Mouse (Mus musculus): ENCODE measurements around the gene Nell2. TPM values are rescaled to one million over a fixed set of nuclear protein-coding genes. Genes with fewer than 3 reads are reported as not detected.

Nell2 gene
- total RNA-seq, 2 experiments from 2014 or later = not detected

- no peak for DNase-seq (ENCODE audit: low spot score)
- intact Hi-C loops (cut with DNase I) = no loop called here
Observed at GRCm38 (mm10) chr15:95481585-95481984, 46.8 kb downstream of the Nell2 start.

- intact Hi-C loops (cut with DNase I) = no loop called here
- no peak for DNase-seq (ENCODE audit: low spot score)
Observed at GRCm38 (mm10) chr15:95476440-95476839, 51.9 kb downstream of the Nell2 start.

GRCm38 (mm10) chr15:95473976-95474375 is 54.4 kb downstream of the Nell2 start:
- intact Hi-C loops (cut with DNase I) = no loop called here
- no peak for DNase-seq (ENCODE audit: low spot score)

DNA sequence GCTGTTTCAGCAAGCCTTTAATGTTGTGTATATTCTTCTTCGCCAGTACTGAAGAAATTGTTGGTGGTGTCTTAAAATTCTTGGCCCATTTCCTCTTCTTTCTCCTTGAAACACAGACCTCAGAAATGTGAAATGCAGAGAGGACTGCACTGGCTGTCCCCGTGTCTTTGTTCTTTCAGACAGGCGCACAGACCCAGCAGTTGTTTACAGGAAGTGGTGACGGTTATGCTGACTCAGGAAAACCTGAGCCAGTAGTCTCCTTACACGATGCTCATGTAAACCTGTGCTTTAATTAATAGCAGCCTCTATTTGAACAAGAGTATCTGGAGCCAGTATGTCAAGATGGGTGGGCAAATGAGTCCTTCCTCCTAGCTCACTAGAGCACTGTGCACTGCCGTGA is 61.2 kb downstream of the Nell2 start:
- intact Hi-C loops (cut with DNase I) = no loop called here
- no peak for DNase-seq (ENCODE audit: low spot score)

- no peak for DNase-seq (ENCODE audit: low spot score)
- intact Hi-C loops (cut with DNase I) = no loop called here
Observed at GRCm38 (mm10) chr15:95460041-95460566, 68.3 kb downstream of the Nell2 start.

DNA sequence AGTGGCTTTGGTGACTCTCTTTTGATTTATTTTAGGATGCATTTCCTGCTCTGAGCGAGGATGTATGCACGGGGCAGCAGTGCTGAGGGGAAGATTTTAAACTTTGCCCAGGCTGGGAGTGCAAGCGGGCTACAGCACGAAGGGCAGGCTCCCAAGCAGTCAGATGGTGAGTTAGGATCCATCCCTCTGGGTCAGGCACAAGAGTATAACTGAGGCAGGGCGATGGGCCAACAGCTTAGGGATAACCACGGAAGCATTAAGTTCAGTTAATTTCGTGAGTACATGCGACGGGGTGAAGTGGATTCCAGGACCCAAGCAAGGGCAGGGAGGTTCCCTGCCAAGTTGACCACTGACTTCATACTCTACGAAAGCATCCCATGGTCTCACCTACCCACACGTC is 83.8 kb downstream of the Nell2 start:
- no peak for DNase-seq (ENCODE audit: low spot score)
- intact Hi-C loops (cut with DNase I) = no loop called here

- intact Hi-C loops (cut with DNase I) = no loop called here
- no peak for DNase-seq (ENCODE audit: low spot score)
Observed at GRCm38 (mm10) chr15:95437740-95438139, 90.6 kb downstream of the Nell2 start.

DNA sequence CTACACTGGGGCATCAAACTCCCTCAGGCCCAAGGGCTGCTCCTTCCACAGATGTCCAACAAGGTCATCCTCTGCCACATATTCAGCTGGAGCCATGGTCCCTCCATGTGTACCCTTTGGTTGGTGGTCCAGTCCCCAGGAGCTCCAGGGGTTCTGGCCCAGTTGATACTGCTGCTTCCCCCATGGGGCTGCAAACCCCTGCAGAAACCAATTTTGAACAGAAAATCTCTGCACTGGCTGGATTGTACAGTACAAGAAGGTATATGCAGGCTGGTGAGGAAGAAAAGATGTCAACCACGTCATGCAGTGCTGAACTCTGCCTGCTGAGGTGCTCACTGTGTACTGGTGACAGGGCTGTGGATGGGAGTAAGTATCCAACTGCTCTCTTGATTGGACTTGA is 92.1 kb downstream of the Nell2 start:
- no peak for DNase-seq (ENCODE audit: low spot score)
- intact Hi-C loops (cut with DNase I) = no loop called here

- no peak for DNase-seq (ENCODE audit: low spot score)
- intact Hi-C loops (cut with DNase I) = no loop called here
Observed at GRCm38 (mm10) chr15:95431156-95431799, 97.1 kb downstream of the Nell2 start.

DNA sequence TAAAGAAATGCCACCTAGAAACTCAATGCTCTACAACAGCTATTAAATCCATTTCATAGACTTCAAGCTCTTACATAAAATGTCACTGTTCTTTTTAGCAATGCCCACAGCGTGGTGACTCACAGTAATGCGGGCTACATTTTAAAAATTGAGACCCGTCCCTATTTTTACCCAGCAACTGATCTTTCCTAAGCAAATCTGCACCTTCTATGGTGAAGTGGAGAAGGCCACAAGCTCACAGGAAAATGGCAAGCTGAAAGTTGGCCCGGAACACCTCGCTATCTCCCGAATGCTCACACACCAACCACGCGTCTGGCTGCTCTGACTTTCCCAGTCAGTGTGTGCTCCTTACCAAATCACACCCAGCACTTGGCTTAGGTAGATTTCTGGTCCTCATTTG is 98.4 kb downstream of the Nell2 start:
- intact Hi-C loops (cut with DNase I) = no loop called here

DNA sequence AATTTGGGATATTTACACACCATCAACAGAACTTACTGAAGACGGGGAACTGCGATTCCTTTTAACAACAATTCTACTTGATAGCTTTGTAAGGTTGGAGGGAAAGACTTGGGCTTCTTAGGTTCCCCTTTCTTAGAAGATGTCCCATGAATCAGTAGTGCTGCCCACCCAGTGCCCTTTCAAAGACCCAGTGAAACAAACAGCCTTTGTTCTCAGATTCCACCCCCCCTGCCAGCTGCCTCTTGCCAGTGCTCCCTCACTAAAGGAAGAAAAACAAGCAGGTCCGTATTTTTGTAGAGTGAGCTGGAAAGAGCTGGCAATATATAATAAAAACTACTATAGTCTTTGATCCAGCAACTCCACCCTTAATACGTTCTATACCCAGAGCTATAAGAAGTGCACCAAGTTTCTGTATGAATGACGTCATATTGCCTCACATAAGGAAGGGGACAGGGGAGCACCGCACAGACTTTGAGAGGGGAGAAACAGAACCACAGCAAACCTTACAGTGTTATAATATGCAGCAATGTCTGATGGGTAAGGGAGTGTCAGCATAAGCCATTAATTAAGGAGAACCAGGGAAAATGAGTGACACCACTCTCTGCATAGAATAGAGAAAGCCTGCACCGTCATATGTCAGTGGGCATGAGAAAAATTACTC is 100.2 kb downstream of the Nell2 start:
- intact Hi-C loops (cut with DNase I) = no loop called here
- DNase-seq (ENCODE audit: low spot score) = no peak

More for the DNA sequence above, 98.4 kb downstream of the Nell2 start:
- DNase-seq (ENCODE audit: low spot score) = no peak

DNA sequence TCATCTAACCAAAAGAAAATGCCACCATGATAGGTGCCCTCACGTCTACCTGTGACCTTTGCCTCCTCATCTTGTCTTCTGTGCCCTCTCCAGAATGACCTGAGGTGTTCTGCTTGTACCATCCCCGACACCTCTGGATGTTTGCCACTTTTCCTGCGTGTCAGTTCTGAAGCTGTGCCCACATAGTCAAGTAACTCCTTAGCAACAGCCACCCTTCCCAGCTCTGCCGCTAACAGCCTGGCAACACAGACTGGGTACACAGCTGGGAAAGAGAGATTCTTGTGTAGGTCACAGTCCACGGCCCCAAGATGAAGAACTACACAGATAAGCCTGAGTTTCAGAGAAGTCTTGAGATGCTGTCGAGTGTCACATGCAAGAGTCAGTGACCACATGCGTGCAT is 103.3 kb downstream of the Nell2 start:
- intact Hi-C loops (cut with DNase I) = no loop called here
- DNase-seq (ENCODE audit: low spot score) = no peak

DNA sequence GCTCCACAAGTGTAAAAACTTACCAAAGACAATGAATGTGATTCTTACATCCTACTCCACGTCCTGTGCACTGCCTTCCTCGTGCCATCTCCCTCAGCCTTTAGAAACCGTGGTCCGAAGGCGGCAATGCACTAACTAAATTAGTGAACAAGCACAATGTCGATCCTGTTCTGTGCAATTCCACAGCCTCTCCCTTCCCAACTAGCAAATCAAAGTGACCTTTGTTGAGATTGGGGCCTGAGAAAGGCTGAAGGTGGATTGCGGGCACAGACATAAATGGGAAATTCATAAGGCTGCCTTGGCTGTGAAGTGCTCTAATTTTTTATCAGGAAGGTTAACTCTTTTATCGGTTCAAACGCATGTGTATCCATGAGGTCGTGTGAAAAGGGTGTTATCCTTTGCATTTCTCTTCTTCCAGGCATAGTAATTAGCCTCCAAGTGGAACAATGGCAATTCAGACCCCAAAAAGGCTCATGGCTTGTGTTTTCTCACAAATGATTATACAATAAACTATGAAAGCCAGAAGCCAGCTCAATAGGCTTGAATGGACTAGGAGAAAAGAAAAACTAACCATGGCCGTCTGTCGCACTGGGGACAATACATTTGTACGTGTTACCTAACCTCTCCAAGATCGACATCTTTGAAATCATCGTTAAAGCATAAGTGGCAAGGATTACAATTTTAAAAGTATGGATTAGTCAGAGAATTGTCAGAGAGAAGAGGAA is 106.0 kb downstream of the Nell2 start:
- no peak for DNase-seq (ENCODE audit: low spot score)
- intact Hi-C loops (cut with DNase I) = no loop called here

- intact Hi-C loops (cut with DNase I) = no loop called here
Observed at GRCm38 (mm10) chr15:95418641-95419040, 109.7 kb downstream of the Nell2 start.

GRCm38 (mm10) chr15:95411949-95412741 is 116.2 kb downstream of the Nell2 start:
- intact Hi-C loops (cut with DNase I) = no loop called here
- DNase-seq (ENCODE audit: low spot score) = no peak

More at GRCm38 (mm10) chr15:95418641-95419040, 109.7 kb downstream of the Nell2 start:
- DNase-seq (ENCODE audit: low spot score) = no peak

DNA sequence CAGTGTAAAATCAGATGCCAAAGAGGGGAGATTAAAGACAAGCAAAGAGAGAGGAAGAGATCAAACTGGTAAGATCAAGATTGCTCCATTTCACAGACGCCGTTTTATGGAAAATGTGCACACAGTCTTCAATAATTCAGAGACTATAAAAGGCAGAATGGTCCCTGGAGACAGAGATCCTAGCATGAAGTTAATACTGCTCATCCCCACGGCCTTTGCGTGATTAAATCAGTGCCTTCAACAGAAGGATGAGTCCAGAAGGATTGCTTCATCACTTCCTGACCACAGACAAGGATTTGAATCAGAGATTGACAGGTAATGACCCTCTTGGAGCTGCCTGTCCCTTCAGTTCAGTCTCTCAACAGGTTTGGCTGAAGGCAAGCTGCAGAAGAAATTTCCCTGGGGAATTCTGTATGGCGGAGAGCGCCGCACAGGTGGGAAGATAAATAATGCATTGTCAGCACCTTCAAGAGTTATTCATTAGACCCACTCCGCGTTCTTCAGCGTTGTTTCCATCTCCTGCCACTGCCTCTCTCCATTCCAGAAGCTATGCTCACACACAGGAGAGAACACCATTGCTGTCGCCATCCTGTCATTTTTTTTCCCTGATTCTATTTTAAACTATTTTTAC is 118.0 kb downstream of the Nell2 start:
- DNase-seq (ENCODE audit: low spot score) = no peak
- intact Hi-C loops (cut with DNase I) = no loop called here

DNA sequence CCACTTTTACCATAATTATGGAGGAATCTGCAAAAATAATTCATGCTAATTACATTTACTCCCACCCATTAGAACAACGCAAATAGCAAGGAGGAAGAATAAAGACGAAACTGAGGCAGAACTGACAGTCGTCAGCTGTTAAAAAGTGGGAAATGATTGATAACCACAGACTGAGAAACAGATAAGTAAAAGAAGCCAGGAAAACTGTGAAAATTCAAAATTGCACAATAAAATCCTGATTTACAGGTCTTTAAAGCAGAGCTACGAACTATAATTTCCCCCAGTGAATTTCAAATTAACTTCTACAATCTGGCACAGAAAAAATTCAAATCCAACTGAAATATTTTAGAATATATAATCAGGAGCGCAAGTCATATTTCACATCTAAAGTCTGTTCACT is 138.0 kb downstream of the Nell2 start:
- intact Hi-C loops (cut with DNase I) = no loop called here
- no peak for DNase-seq (ENCODE audit: low spot score)

- intact Hi-C loops (cut with DNase I) = no loop called here
- DNase-seq (ENCODE audit: low spot score) = no peak
Observed at GRCm38 (mm10) chr15:95388950-95389349, 139.4 kb downstream of the Nell2 start.

DNA sequence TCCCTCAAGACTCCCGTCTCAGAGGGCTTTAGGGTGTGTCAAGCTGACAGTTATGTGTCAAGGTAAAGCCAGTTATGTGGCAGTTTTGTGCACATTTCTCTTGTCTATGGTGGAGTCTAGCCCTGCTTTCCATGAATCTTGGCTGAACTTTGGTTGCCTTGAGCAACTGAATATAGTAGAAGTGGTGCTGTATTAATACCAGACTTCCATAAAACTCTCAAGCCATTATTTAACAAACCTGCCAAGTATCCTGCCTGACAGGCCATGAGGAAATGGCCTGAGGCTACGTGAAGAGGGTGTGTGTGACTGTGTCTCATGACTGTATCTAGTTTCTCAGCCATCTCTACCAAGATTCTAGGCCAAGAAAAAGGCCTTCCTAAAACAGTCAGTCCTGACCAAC is 147.5 kb downstream of the Nell2 start:
- intact Hi-C loops (cut with DNase I) = no loop called here
- DNase-seq (ENCODE audit: low spot score) = no peak

All from heart, postnatal 25 days (tissue).